Mouse (Mus musculus): ENCODE measurements around the gene Fbxo39. TPM values are rescaled to one million over a fixed set of nuclear protein-coding genes. Genes with fewer than 3 reads are reported as not detected.

Fbxo39 gene
- total and polyA plus RNA-seq, 2 experiments, result not detected

DNA sequence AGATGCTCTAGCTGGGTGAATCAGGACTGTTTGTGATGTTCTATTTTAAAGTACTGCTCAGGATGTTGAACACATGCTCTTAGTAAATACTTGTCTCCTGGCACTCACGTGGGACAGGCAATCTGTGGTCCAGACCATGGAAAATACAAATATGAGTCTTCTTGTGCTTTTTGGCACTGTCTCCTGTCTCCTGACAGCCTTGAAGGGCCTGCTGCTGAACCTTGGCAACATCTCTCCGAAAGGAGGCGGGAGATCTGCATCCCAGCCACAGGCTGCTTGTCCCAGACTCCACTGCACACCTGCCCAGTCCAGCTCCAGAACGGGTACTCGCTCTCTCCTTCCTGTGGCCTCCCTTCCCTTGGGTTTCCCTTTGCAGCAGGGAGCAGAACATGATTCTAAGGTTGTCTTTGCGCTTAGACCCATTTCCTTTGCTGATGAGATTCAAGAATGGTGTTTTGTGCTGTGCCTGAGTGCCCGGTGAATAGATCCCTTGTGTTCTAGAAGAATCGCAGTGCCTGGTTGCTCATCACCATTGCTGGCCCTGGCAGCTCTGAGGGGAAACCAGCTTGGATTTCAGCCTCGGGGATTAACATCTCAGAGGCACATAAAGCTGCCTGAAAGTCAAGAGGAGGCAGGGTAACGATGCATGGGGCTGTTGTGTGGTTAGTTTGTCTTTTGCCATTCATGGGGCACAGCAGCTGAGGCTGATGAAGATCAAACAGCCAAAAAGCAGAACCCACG lies 53.9 kb downstream of the Fbxo39 start:
- Histone ChIP-seq H3K4me3 (ENCODE audit: insufficient read depth, low read depth, low read length) (no peak overlapping the region), H3K4me1 (ENCODE audit: control insufficient read depth, insufficient read depth, low read length) (no peaks in the 10 kb centered on the region), H3K79me2 (ENCODE audit: control insufficient read depth, insufficient read depth, low read length) (no peaks in the 10 kb centered on the region), H3K27me3 (ENCODE audit: control insufficient read depth, insufficient read depth, low read length) (0 out of 2 replicates have a peak, but pooled peaks cover 2% of the 10 kb centered on the region), H3K9ac (ENCODE audit: low read depth, low read length) (no peak overlapping the region), H3K27ac (replicated peaks; ENCODE audit: insufficient read depth, low read depth, low read length) (no peak overlapping the region), H3K36me3 (ENCODE audit: control insufficient read depth, insufficient read depth, low read length) (no peaks in the 10 kb centered on the region)
- no peak for DNase-seq (ENCODE audit: extremely low read depth, low read depth, low spot score)
- 67% methylated on average over 11 of the region's 11 CpGs for WGBS
- no peak for TF ChIP-seq CTCF (IDR thresholded peaks at IDR 0.05; ENCODE audit: low read depth, low read length)
- no peak for TF ChIP-seq POLR2A (IDR thresholded peaks at IDR 0.05; ENCODE audit: extremely low read depth, insufficient read depth, low read length)

Other genes starting within 250 kb of the Fbxo39 start
- 0.07 and 0.18 TPM in 2 replicates for gene Pitpnm3, start 178.7 kb upstream of the Fbxo39 start, total RNA-seq (2014; rRNA removed)
- 0.02 and 0.06 TPM in 2 replicates for gene Pitpnm3, start 178.7 kb upstream of the Fbxo39 start, polyA plus RNA-seq (2012; rRNA removed)
- gene Gm43951, start 107.6 kb upstream of the Fbxo39 start, total RNA-seq (2014; rRNA removed), result 0.13 and 0.18 TPM in 2 replicates
- 0.02 and 0.05 TPM in 2 replicates for gene Gm43951, start 107.6 kb upstream of the Fbxo39 start, polyA plus RNA-seq (2012; rRNA removed)
- gene 4933427D14Rik, start 107.0 kb upstream of the Fbxo39 start, total RNA-seq (2014; rRNA removed), result 2.1 and 2.2 TPM in 2 replicates
- gene 4933427D14Rik, start 107.0 kb upstream of the Fbxo39 start, polyA plus RNA-seq (2012; rRNA removed), result 1.4 and 1.7 TPM in 2 replicates
- 72.9 and 80.2 TPM in 2 replicates for gene Txndc17, start 106.9 kb upstream of the Fbxo39 start, total RNA-seq (2014; rRNA removed)
- 32.0 and 37.9 TPM in 2 replicates for gene Txndc17, start 106.9 kb upstream of the Fbxo39 start, polyA plus RNA-seq (2012; rRNA removed)
- gene Med31, start 98.9 kb upstream of the Fbxo39 start, total RNA-seq (2014; rRNA removed), result 7.1 and 8.2 TPM in 2 replicates
- 3.4 TPM in 2 replicates for gene Med31, start 98.9 kb upstream of the Fbxo39 start, polyA plus RNA-seq (2012; rRNA removed)
- gene Slc13a5, start 47.2 kb upstream of the Fbxo39 start, total RNA-seq (2014; rRNA removed), result 0.94 and 1.1 TPM in 2 replicates
- 1.4 and 1.6 TPM in 2 replicates for gene Slc13a5, start 47.2 kb upstream of the Fbxo39 start, polyA plus RNA-seq (2012; rRNA removed)
- gene Xaf1, start 12.8 kb upstream of the Fbxo39 start, total RNA-seq (2014; rRNA removed), result 5.2 and 7.4 TPM in 2 replicates
- gene Xaf1, start 12.8 kb upstream of the Fbxo39 start, polyA plus RNA-seq (2012; rRNA removed), result 15.5 and 17.6 TPM in 2 replicates
- not detected in 2 replicates for gene Tekt1, start 48.0 kb downstream of the Fbxo39 start, total RNA-seq (2014; rRNA removed)
- gene Tekt1, start 48.0 kb downstream of the Fbxo39 start, polyA plus RNA-seq (2012; rRNA removed), result not detected in 2 replicates
- 0.47 and 0.55 TPM in 2 replicates for gene Smtnl2, start 97.3 kb downstream of the Fbxo39 start, total RNA-seq (2014; rRNA removed)
- gene Smtnl2, start 97.3 kb downstream of the Fbxo39 start, polyA plus RNA-seq (2012; rRNA removed), result 0.43 and 0.93 TPM in 2 replicates
- 13.6 and 16.2 TPM in 2 replicates for gene Ggt6, start 121.1 kb downstream of the Fbxo39 start, total RNA-seq (2014; rRNA removed)
- 33.7 and 44.3 TPM in 2 replicates for gene Ggt6, start 121.1 kb downstream of the Fbxo39 start, polyA plus RNA-seq (2012; rRNA removed)
- 13.7 and 18.8 TPM in 2 replicates for gene Mybbp1a, start 126.9 kb downstream of the Fbxo39 start, total RNA-seq (2014; rRNA removed)
- 14.8 and 21.6 TPM in 2 replicates for gene Mybbp1a, start 126.9 kb downstream of the Fbxo39 start, polyA plus RNA-seq (2012; rRNA removed)
- 25.4 and 41.1 TPM in 2 replicates for gene Spns2, start 175.5 kb downstream of the Fbxo39 start, total RNA-seq (2014; rRNA removed)
- gene Spns2, start 175.5 kb downstream of the Fbxo39 start, polyA plus RNA-seq (2012; rRNA removed), result 47.3 and 65.1 TPM in 2 replicates
- gene Spns3, start 236.1 kb downstream of the Fbxo39 start, total RNA-seq (2014; rRNA removed), result under 0.01 and 0.13 TPM in 2 replicates
- gene Spns3, start 236.1 kb downstream of the Fbxo39 start, polyA plus RNA-seq (2012; rRNA removed), result 0.06 and 0.25 TPM in 2 replicates

Data from liver, adult 2 months (tissue).